Mouse (Mus musculus): Measurements from ENCODE around the gene Sp1. TPM values are rescaled to one million over a fixed set of nuclear protein-coding genes. Genes with fewer than 3 reads are reported as not detected.
A peak's percentile ranks its signal among the peaks of the same experiment; 100 is the strongest.

Sp1 gene
- polyA plus RNA-seq, 1 experiment from 2014 or later: 16.9 TPM

DNA sequence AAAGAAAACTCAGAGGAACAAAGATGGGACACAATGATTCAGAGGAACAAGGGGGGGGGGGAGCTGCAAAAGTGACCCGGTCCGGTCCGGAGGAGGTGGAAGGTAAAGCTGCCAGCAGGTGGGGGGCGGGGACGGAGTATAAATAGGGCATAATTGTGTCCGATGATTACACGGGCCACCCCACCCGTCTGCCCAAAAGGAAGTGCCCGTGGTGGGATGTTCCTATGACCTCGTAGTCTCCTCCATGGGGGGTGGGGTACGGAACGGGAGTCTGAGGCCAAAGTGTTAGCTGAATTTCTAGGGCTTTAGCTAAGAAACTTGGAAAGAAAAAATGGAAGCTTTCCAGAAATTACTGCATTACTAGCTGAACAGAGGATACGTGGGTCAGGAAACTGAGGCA is 36.0 kb upstream of the Sp1 start:
- Histone ChIP-seq H3K27ac (ENCODE audit: low read length) (peak overlapping the region; percentile 44; the same call in 1 of the 2 replicates), H3K4me2 (replicated peaks; ENCODE audit: low read depth, low read length) (peak overlapping the region; percentile 39), H3K36me3 (ENCODE audit: control insufficient read depth, insufficient read depth, low read length) (no peaks in the 10 kb centered on the region), H3K4me3 (ENCODE audit: low read depth, low read length) (peak overlapping the region; percentile 17; the same call in 1 of the 2 replicates), H3K9ac (replicated peaks; ENCODE audit: low read depth, low read length) (no peak overlapping the region), H3K27me3 (ENCODE audit: control insufficient read depth, insufficient read depth, low read length) (no peaks in the 10 kb centered on the region), H3K4me1 (ENCODE audit: control insufficient read depth, insufficient read depth, low read length) (peaks cover 18% of the 10 kb centered on the region), H3K9me3 (ENCODE audit: control insufficient read depth, low read depth, low read length) (no peaks in the 10 kb centered on the region)
- 27% methylated on average over 13 of the region's 13 CpGs for WGBS
- no peak for ATAC-seq (ENCODE audit: insufficient number of reproducible peaks, insufficient read depth, low FRiP score, low read depth)

DNA sequence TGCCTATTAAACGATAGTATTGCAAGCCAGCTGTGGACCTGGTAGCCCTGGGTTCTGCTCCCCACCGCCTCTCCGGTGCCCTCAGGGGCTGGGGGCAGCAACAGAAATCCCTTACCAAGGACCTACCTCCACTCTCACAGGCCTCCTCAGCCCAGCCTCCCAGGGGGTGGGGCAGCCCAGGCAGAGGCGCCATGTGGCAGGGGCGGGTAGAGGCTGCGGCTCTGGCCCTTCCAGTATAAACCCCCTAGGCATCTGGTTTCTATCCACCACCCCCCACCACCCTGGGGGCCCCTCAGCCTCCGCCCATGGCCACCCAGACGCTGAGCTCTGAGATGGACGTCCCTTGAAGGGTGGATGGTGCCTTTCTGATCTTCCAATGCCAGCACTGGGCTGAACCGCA is 35.2 kb upstream of the Sp1 start:
- ATAC-seq (ENCODE audit: insufficient number of reproducible peaks, insufficient read depth, low FRiP score, low read depth): peak; percentile 79; the same call in 1 of the 2 replicates
- Histone ChIP-seq H3K4me1 (ENCODE audit: control insufficient read depth, insufficient read depth, low read length) (peaks cover 15% of the 10 kb centered on the region), H3K4me3 (ENCODE audit: low read depth, low read length) (peak overlapping the region; percentile 17), H3K36me3 (ENCODE audit: control insufficient read depth, insufficient read depth, low read length) (no peaks in the 10 kb centered on the region), H3K4me2 (replicated peaks; ENCODE audit: low read depth, low read length) (peak overlapping the region; percentile 39), H3K27ac (ENCODE audit: low read length) (peak overlapping the region; percentile 44; the same call in 1 of the 2 replicates), H3K27me3 (ENCODE audit: control insufficient read depth, insufficient read depth, low read length) (no peaks in the 10 kb centered on the region), H3K9ac (replicated peaks; ENCODE audit: low read depth, low read length) (peak overlapping the region; percentile 18; the same call in 1 of the 2 replicates), H3K9me3 (ENCODE audit: control insufficient read depth, low read depth, low read length) (no peaks in the 10 kb centered on the region)
- WGBS: 5% methylated on average over 10 of the region's 10 CpGs

DNA sequence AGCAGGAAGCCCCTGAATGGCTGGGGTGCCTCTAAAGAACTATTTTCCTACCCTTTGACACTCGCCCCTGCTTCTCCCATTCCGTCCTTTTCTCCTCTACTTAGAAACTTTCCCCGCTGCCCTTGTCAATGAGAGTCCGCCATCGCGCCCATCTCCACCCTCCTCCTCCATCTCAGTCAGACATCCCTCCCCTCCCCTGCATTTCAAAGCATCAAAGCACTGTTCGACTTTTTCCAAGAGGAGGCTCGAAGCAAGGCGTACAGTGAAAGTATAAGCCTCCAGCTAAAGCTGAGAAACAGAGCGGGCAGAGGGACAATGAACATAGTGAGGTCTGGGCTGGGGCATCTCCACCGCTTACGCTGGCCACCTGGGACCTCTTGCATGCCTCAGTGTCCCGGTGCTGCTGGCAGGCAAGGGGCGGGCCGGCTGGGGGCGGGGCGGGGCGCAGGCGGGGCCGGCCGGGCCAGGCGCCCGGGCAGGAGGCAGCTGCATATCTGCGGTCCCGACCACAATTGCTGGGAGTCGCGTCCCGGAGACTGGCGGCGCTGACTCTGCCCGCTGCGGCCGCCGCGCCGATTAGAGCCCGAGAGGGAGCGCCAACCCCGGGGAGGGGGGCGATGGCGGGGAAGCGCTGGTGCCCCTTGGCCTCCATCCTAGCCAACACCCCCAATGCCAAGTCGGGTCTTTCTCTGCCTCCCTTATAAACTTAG is 29.3 kb upstream of the Sp1 start:
- peak overlapping the region; percentile 58 for H3K9ac ChIP-seq (replicated peaks; ENCODE audit: low read depth, low read length)
- peak overlapping the region; percentile 46 for H3K4me3 ChIP-seq (ENCODE audit: low read depth, low read length)
- peaks cover 13% of the 10 kb centered on the region for H3K4me1 ChIP-seq (ENCODE audit: control insufficient read depth, insufficient read depth, low read length)
- no peaks in the 10 kb centered on the region for H3K27me3 ChIP-seq (ENCODE audit: control insufficient read depth, insufficient read depth, low read length)
- under 1% methylated on average over 43 of the region's 43 CpGs for WGBS
- ATAC-seq (ENCODE audit: insufficient number of reproducible peaks, insufficient read depth, low FRiP score, low read depth): peak; percentile 81; the same call in 1 of the 2 replicates
- no peaks in the 10 kb centered on the region for H3K9me3 ChIP-seq (ENCODE audit: control insufficient read depth, low read depth, low read length)
- peak overlapping the region; percentile 97 for H3K4me2 ChIP-seq (replicated peaks; ENCODE audit: low read depth, low read length)
- H3K36me3 ChIP-seq (ENCODE audit: control insufficient read depth, insufficient read depth, low read length): no peaks in the 10 kb centered on the region
- H3K27ac ChIP-seq (ENCODE audit: low read length): peak overlapping the region; percentile 74

DNA sequence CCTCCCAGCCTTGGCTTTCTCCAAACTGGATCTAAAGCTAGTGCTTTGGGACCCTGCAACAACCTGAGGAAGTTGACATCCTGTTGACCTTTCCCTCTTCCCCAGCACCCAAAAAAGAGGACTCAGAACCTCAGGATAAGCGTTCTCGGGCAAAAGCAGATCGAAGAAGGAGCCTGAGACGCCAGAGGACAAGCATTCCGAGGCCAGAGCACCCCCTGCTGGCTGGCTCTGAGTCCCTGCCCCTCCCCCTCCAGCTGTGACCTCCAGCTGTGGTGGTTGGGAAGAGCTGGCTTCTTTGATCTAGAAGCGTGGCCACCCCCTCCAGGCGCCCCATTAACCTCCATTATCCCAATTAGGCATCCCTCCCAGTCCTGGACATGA is 28.8 kb upstream of the Sp1 start:
- Histone ChIP-seq H3K36me3 (ENCODE audit: control insufficient read depth, insufficient read depth, low read length) (no peaks in the 10 kb centered on the region), H3K4me2 (replicated peaks; ENCODE audit: low read depth, low read length) (peak overlapping the region; percentile 97), H3K4me1 (ENCODE audit: control insufficient read depth, insufficient read depth, low read length) (peaks cover 13% of the 10 kb centered on the region), H3K9me3 (ENCODE audit: control insufficient read depth, low read depth, low read length) (no peaks in the 10 kb centered on the region), H3K4me3 (ENCODE audit: low read depth, low read length) (peak overlapping the region; percentile 46), H3K27me3 (ENCODE audit: control insufficient read depth, insufficient read depth, low read length) (no peaks in the 10 kb centered on the region), H3K9ac (replicated peaks; ENCODE audit: low read depth, low read length) (peak overlapping the region; percentile 58), H3K27ac (ENCODE audit: low read length) (peak overlapping the region; percentile 74)
- WGBS: 1% methylated on average over 7 of the region's 7 CpGs
- ATAC-seq (ENCODE audit: insufficient number of reproducible peaks, insufficient read depth, low FRiP score, low read depth): peak; percentile 68; the same call in 1 of the 2 replicates

DNA sequence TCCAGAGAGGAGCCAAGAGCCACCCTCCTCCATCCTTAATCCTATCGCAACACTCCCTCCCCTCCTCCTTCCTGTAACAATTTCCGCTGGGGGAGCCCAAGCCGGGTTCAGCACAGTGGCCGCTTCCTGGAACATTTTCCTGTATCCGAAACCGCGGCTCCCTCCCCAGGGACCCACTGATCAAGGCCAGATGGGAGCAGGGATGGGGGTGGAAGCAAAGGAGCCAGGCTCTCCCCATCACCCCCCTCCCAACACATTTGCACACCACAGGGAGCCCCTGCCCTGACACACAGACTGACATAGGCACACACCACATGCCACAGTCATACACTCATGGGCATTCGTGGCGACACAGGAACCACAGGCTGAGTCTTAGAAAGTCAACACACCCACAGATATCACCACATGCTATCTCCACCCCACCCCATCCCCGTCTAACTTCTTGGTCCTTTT is 28.1 kb upstream of the Sp1 start:
- Histone ChIP-seq H3K4me2 (replicated peaks; ENCODE audit: low read depth, low read length) (peak overlapping the region; percentile 97), H3K9ac (replicated peaks; ENCODE audit: low read depth, low read length) (no peak overlapping the region), H3K27me3 (ENCODE audit: control insufficient read depth, insufficient read depth, low read length) (no peaks in the 10 kb centered on the region), H3K4me3 (ENCODE audit: low read depth, low read length) (peak overlapping the region; percentile 46; the same call in 1 of the 2 replicates), H3K4me1 (ENCODE audit: control insufficient read depth, insufficient read depth, low read length) (peaks cover 13% of the 10 kb centered on the region), H3K27ac (ENCODE audit: low read length) (peak overlapping the region; percentile 27; the same call in 1 of the 2 replicates), H3K9me3 (ENCODE audit: control insufficient read depth, low read depth, low read length) (no peaks in the 10 kb centered on the region), H3K36me3 (ENCODE audit: control insufficient read depth, insufficient read depth, low read length) (no peaks in the 10 kb centered on the region)
- no peak for ATAC-seq (ENCODE audit: insufficient number of reproducible peaks, insufficient read depth, low FRiP score, low read depth)
- 15% methylated on average over 10 of the region's 10 CpGs for WGBS

DNA sequence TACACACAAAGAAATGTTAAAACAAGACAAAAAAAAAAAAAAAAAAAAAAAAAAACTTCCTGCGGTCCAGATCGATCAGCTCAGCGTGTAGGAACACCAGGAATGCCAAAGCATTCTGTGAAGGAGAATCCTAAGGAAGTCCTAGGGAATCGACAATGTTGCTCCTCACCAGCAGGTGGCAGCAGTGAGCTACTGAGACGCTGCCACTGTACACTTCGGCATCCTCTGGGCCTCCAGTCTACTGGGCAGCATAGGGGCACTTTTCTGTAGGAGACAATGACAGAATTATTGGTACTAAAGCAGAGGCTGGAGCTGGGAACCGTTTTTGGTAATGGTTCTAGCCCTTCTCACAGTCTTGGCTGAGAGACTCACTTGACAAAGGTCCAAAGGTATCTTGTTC is 24.4 kb upstream of the Sp1 start:
- peak; percentile 70 for ATAC-seq (ENCODE audit: insufficient number of reproducible peaks, insufficient read depth, low FRiP score, low read depth)
- no peaks in the 10 kb centered on the region for H3K9me3 ChIP-seq (ENCODE audit: control insufficient read depth, low read depth, low read length)
- no peaks in the 10 kb centered on the region for H3K36me3 ChIP-seq (ENCODE audit: control insufficient read depth, insufficient read depth, low read length)
- peaks cover 8% of the 10 kb centered on the region for H3K4me1 ChIP-seq (ENCODE audit: control insufficient read depth, insufficient read depth, low read length)
- H3K4me3 ChIP-seq (ENCODE audit: low read depth, low read length): no peak overlapping the region
- no peak overlapping the region for H3K27ac ChIP-seq (ENCODE audit: low read length)
- no peak overlapping the region for H3K4me2 ChIP-seq (replicated peaks; ENCODE audit: low read depth, low read length)
- H3K27me3 ChIP-seq (ENCODE audit: control insufficient read depth, insufficient read depth, low read length): no peaks in the 10 kb centered on the region
- WGBS: 3% methylated on average over 7 of the region's 7 CpGs
- no peak overlapping the region for H3K9ac ChIP-seq (replicated peaks; ENCODE audit: low read depth, low read length)

DNA sequence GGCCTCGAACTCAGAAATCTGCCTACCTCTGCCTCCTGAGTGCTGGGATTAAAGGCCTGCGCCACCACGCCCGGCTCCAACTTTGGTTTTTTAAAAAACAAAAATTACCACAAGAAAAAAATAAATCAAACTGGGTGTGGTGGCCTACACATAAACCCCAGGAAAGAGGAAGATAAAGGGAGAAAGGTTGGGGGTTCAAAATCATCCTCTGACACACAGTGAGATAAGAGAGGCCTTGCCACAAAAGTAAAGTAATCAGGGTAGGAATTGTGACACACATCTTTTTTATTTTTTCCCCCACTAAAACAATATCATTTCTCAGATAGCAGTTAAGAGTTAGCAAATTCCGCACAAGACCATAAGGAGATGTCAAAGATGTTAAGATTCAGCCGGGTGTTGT is 22.3 kb upstream of the Sp1 start:
- no peaks in the 10 kb centered on the region for H3K36me3 ChIP-seq (ENCODE audit: control insufficient read depth, insufficient read depth, low read length)
- ATAC-seq (ENCODE audit: insufficient number of reproducible peaks, insufficient read depth, low FRiP score, low read depth): no peak
- no peak overlapping the region for H3K4me2 ChIP-seq (replicated peaks; ENCODE audit: low read depth, low read length)
- no peak overlapping the region for H3K27ac ChIP-seq (ENCODE audit: low read length)
- no peaks in the 10 kb centered on the region for H3K4me1 ChIP-seq (ENCODE audit: control insufficient read depth, insufficient read depth, low read length)
- H3K27me3 ChIP-seq (ENCODE audit: control insufficient read depth, insufficient read depth, low read length): no peaks in the 10 kb centered on the region
- no peak overlapping the region for H3K9ac ChIP-seq (replicated peaks; ENCODE audit: low read depth, low read length)
- H3K4me3 ChIP-seq (ENCODE audit: low read depth, low read length): no peak overlapping the region
- WGBS: 75% methylated on average over 6 of the region's 6 CpGs
- H3K9me3 ChIP-seq (ENCODE audit: control insufficient read depth, low read depth, low read length): no peaks in the 10 kb centered on the region

DNA sequence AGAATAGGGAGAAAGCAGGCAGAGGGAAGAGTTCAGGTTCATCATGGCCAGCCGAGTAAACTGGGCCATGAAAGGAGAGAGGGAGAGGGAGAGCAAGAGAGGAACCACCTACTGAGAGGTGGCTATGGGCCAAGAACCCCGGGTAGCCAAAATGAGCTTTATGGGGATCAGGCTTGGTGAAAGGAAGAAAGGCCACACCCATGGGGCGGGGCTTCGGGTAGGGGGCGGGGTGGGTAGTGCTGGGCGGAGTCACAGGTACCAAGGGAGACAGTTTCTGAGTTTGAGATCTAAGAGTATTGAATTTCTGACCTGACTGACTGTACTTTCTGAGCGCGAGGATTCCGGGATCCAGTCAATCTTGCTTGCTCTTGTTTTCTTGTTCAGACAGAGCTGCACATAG is 19.3 kb upstream of the Sp1 start:
- H3K36me3 ChIP-seq (ENCODE audit: control insufficient read depth, insufficient read depth, low read length): no peaks in the 10 kb centered on the region
- H3K4me1 ChIP-seq (ENCODE audit: control insufficient read depth, insufficient read depth, low read length): no peaks in the 10 kb centered on the region
- no peak overlapping the region for H3K4me2 ChIP-seq (replicated peaks; ENCODE audit: low read depth, low read length)
- ATAC-seq (ENCODE audit: insufficient number of reproducible peaks, insufficient read depth, low FRiP score, low read depth): no peak
- H3K9ac ChIP-seq (replicated peaks; ENCODE audit: low read depth, low read length): no peak overlapping the region
- no peak overlapping the region for H3K4me3 ChIP-seq (ENCODE audit: low read depth, low read length)
- WGBS: 50% methylated on average over 9 of the region's 9 CpGs
- H3K27ac ChIP-seq (ENCODE audit: low read length): no peak overlapping the region
- H3K9me3 ChIP-seq (ENCODE audit: control insufficient read depth, low read depth, low read length): no peaks in the 10 kb centered on the region
- H3K27me3 ChIP-seq (ENCODE audit: control insufficient read depth, insufficient read depth, low read length): no peaks in the 10 kb centered on the region

All from stomach, embryonic 14.5 days (tissue).